ENCODE assay signal across 8 mouse cellular contexts in the genomic region with DNA sequence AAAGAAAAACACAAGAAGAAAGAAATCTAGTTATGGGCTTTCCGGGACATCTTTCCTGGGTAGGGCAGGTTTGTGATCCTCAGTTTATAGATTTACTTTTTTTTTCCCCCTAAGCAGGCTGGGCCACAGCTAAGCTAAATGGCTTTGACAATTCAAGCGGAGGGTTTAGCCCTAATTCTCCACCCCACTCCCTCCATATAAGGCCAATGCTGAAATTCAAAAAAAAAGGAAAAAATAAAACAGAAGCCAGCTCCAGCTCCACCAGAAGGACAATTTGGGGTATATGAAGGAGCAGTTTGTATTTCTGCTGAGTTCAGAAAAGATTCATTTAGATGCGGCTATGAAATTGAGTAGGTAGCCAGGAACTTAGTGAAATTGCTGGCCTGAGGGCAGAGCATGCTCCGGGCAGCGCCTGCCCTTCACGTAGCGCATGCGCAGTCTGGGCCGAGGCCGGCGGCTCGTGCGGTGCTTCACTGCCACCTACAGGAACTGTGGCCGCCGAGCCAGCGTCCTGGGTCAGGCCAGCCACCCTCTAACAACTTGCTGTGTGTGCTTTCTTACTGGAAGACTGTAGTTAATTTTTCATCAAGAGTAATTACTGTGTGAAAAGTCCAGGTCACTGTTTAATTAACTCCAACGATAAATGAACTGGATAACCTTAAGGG.
DNase-seq lines count a peak whose midpoint lies in the region; ATAC-seq lines count a peak whose summit lies in the region.

No protein-coding gene starts in this region.

- H3K27ac ChIP-seq in forebrain, embryonic 15.5 days (replicated peaks) = no peak overlapping the region
- no peak overlapping the region for H3K27ac ChIP-seq in liver, embryonic 13.5 days
- no peak overlapping the region for H3K27ac ChIP-seq in neural tube, embryonic 12.5 days
- H3K27ac ChIP-seq in stomach, embryonic 15.5 days = no peak overlapping the region; the same call in 1 of the 2 replicates

- no peaks in the 10 kb centered on the region for H3K36me3 ChIP-seq in forebrain, embryonic 15.5 days
- no peaks in the 10 kb centered on the region for H3K36me3 ChIP-seq in liver, embryonic 13.5 days
- no peaks in the 10 kb centered on the region for H3K36me3 ChIP-seq in neural tube, embryonic 12.5 days
- H3K36me3 ChIP-seq in stomach, embryonic 15.5 days = no peaks in the 10 kb centered on the region

- 6% methylated on average over 17 of the region's 17 CpGs for WGBS in forebrain, embryonic 15.5 days
- WGBS in liver, embryonic 13.5 days (ENCODE audit: insufficient replicate concordance) = 8% methylated on average over 17 of the region's 17 CpGs
- WGBS in neural tube, embryonic 12.5 days = 8% methylated on average over 17 of the region's 17 CpGs
- 6% methylated on average over 17 of the region's 17 CpGs for WGBS in stomach, embryonic 15.5 days

- H3K9me3 ChIP-seq in forebrain, embryonic 15.5 days = no peaks in the 10 kb centered on the region
- H3K9me3 ChIP-seq in liver, embryonic 13.5 days (replicated peaks) = no peaks in the 10 kb centered on the region
- H3K9me3 ChIP-seq in neural tube, embryonic 12.5 days = no peaks in the 10 kb centered on the region
- no peaks in the 10 kb centered on the region for H3K9me3 ChIP-seq in stomach, embryonic 15.5 days

- peaks cover 7% of the 10 kb centered on the region; the same call in 1 of the 2 replicates for H3K4me1 ChIP-seq in forebrain, embryonic 15.5 days
- no peaks in the 10 kb centered on the region for H3K4me1 ChIP-seq in liver, embryonic 13.5 days (replicated peaks)
- H3K4me1 ChIP-seq in neural tube, embryonic 12.5 days = no peaks in the 10 kb centered on the region
- H3K4me1 ChIP-seq in stomach, embryonic 15.5 days = 0 out of 2 replicates have a peak, but pooled peaks cover 6% of the 10 kb centered on the region

- no peak overlapping the region for H3K9ac ChIP-seq in forebrain, embryonic 15.5 days (replicated peaks)
- no peak overlapping the region for H3K9ac ChIP-seq in liver, embryonic 13.5 days
- no peak overlapping the region for H3K9ac ChIP-seq in neural tube, embryonic 12.5 days
- no peak overlapping the region for H3K9ac ChIP-seq in stomach, embryonic 15.5 days

- ATAC-seq in forebrain, embryonic 15.5 days (replicated peaks) = peak; percentile 97
- ATAC-seq in liver, embryonic 13.5 days (ENCODE audit: low read depth) = peak; percentile 82
- peak; percentile 90 for ATAC-seq in neural tube, embryonic 12.5 days (ENCODE audit: low FRiP score, low read depth)
- ATAC-seq in stomach, embryonic 15.5 days (ENCODE audit: insufficient read depth, low FRiP score, low read depth) = peak; percentile 97

- H3K4me2 ChIP-seq in forebrain, embryonic 15.5 days (replicated peaks) = peak overlapping the region; percentile 40
- no peak overlapping the region for H3K4me2 ChIP-seq in liver, embryonic 13.5 days
- peak overlapping the region; percentile 33 for H3K4me2 ChIP-seq in neural tube, embryonic 12.5 days (replicated peaks)
- H3K4me2 ChIP-seq in stomach, embryonic 15.5 days = peak overlapping the region; percentile 41

- H3K27me3 ChIP-seq in forebrain, embryonic 15.5 days = no peaks in the 10 kb centered on the region
- no peaks in the 10 kb centered on the region for H3K27me3 ChIP-seq in liver, embryonic 13.5 days
- H3K27me3 ChIP-seq in neural tube, embryonic 12.5 days (replicated peaks) = no peaks in the 10 kb centered on the region
- H3K27me3 ChIP-seq in stomach, embryonic 15.5 days (replicated peaks) = no peaks in the 10 kb centered on the region

- intact Hi-C loops in heart, postnatal 10 days (cut with DNase I) = loop anchor here (2.0 to 10.0 kb wide), 4 partner anchors 336 to 603 kb away; no protein-coding TSS in a partner anchor

- peak overlapping the region; percentile 22 for H3K4me3 ChIP-seq in forebrain, embryonic 15.5 days
- no peak overlapping the region for H3K4me3 ChIP-seq in liver, embryonic 13.5 days (replicated peaks)
- H3K4me3 ChIP-seq in neural tube, embryonic 12.5 days = no peak overlapping the region
- H3K4me3 ChIP-seq in stomach, embryonic 15.5 days (replicated peaks) = no peak overlapping the region

- peak; percentile 66 for DNase-seq in 3134 (ENCODE audit: extremely low read depth, insufficient read length, low spot score)
- peak; percentile 73 for DNase-seq in cerebellum, adult 11 months
- DNase-seq in heart, postnatal 10 days = peak; percentile 92 to 94
- DNase-seq in kidney, postnatal 4 days = peak; percentile 95 to 96
- peak; percentile 37 for DNase-seq in liver, embryonic 13.5 days

Comparison
In these comparisons a context has a peak if more than half of its experiments do, and no peak if none do; other contexts are left out.
1. DNase-seq: peak in every context shown above with its lines; median percentile 96 in kidney, postnatal 4 days; 93 in heart, postnatal 10 days; 73 in cerebellum, adult 11 months; 66 in 3134; 37 in liver, embryonic 13.5 days.